Mouse (Mus musculus) CH12.LX (cell line): ENCODE measurements around the gene Etv1.

ENCODE experiments used
- CHD1 ChIP-seq: IDR thresholded peaks from 2 replicates; pipeline ENCODE4 v1.6.1; 2012; ENCODE audit warnings: low read depth, low read length, improper control_type of control experiment, inconsistent platforms
- CTCF ChIP-seq, 2 experiments: IDR thresholded peaks in 1 of 2; conservative IDR thresholded peaks in 1 of 2; 2 replicates each; pipeline ENCODE4 v1.5.1; 2011 to 2012; ENCODE audit warnings: low read depth in 2 of 2, low read length in 2 of 2, improper control_type of control experiment in 1 of 2, inconsistent platforms in 1 of 2, mild to moderate bottlenecking in 1 of 2, moderate library complexity in 1 of 2
- E2F4 ChIP-seq: IDR thresholded peaks from 2 replicates; pipeline ENCODE4 v1.6.1; 2011; ENCODE audit warnings: low read depth, low read length, improper control_type of control experiment; ENCODE audit not compliant: insufficient replicate concordance
- ELF1 ChIP-seq: IDR thresholded peaks from 2 replicates; pipeline ENCODE4 v1.6.1; 2014; ENCODE audit warnings: low read depth, mild to moderate bottlenecking, inconsistent platforms, low read length, improper control_type of control experiment
- EP300 ChIP-seq: IDR thresholded peaks from 2 replicates; pipeline ENCODE4 v1.6.1; 2011; ENCODE audit warnings: low read length, improper control_type of control experiment
- HCFC1 ChIP-seq: IDR thresholded peaks from 2 replicates; pipeline ENCODE4 v1.6.1; 2012; ENCODE audit warnings: low read depth, mild to moderate bottlenecking, inconsistent platforms, low read length, improper control_type of control experiment
- MAX ChIP-seq: IDR thresholded peaks from 2 replicates; pipeline ENCODE4 v1.6.1; 2011; ENCODE audit warnings: low read length, improper control_type of control experiment
- MAZ ChIP-seq: IDR thresholded peaks from 2 replicates; pipeline ENCODE4 v1.6.1; 2012; ENCODE audit warnings: low read depth, mild to moderate bottlenecking, inconsistent platforms, low read length, improper control_type of control experiment, moderate library complexity
- POLR2A ChIP-seq: IDR thresholded peaks from 2 replicates; pipeline ENCODE4 v1.6.1; 2011; ENCODE audit warnings: low read depth, mild to moderate bottlenecking, improper control_type of control experiment, low read length
- RCOR1 ChIP-seq: conservative IDR thresholded peaks from 2 replicates; pipeline ENCODE4 v1.6.1; 2012; ENCODE audit warnings: low read depth, mild to moderate bottlenecking, inconsistent platforms, low read length, improper control_type of control experiment
- TCF12 ChIP-seq: IDR thresholded peaks from 2 replicates; pipeline ENCODE4 v1.6.1; 2014; ENCODE audit warnings: low read depth, mild to moderate bottlenecking, inconsistent platforms, low read length, improper control_type of control experiment
- UBTF ChIP-seq: IDR thresholded peaks from 2 replicates; pipeline ENCODE4 v1.6.1; 2012; ENCODE audit warnings: low read depth, mild to moderate bottlenecking, inconsistent platforms, low read length, improper control_type of control experiment, moderate library complexity
- USF1 ChIP-seq: IDR thresholded peaks from 2 replicates; pipeline ENCODE4 v1.6.1; 2014; ENCODE audit warnings: low read depth, mild to moderate bottlenecking, inconsistent platforms, low read length, improper control_type of control experiment
- ZMIZ1 ChIP-seq: IDR thresholded peaks from 2 replicates; pipeline ENCODE4 v1.6.1; 2012; ENCODE audit warnings: low read depth, mild to moderate bottlenecking, inconsistent platforms, low read length, improper control_type of control experiment

- TF ChIP-seq E2F4 (no peak), HCFC1 (no peak), ZMIZ1 (no peak), CTCF (conservative IDR thresholded peaks at IDR 0.05 in 1 of 2, IDR thresholded peaks at IDR 0.05 in 1 of 2; ENCODE audit: low read depth in 2 of 2, low read length in 2 of 2) (no peak), MAZ (no peak), RCOR1 (no peak), EP300 (no peak), USF1 (no peak), MAX (no peak), TCF12 (no peak), CHD1 (no peak), ELF1 (no peak), UBTF (no peak), POLR2A (no peak)
Observed at GRCm38 (mm10) chr12:38832981-38833380, 53.8 kb downstream of the Etv1 start.
